Mouse (Mus musculus) adrenal gland, adult 18-20 months (tissue): ENCODE measurements at regions not wholly inside any gene's neighbourhood (a gene's known extent, or its start where the extent isn't known, plus 50 kb on each side); places are given as distances from the start of the nearest gene placed in this dataset.

Experiments
- DNase-seq, 2 experiments: peaks; one replicate each; pipeline ENCODE4 v3.0.0; 2021 to 2022; ENCODE audit warnings: low spot score in 2 of 2

- DNase-seq = no peak
Measured at GRCm38 (mm10) chr17:87501098-87501497, 54.4 kb upstream of the Calm2 start.

- no peak for DNase-seq
Measured at GRCm38 (mm10) chr17:87501687-87502387, 55.1 kb upstream of the Calm2 start.

- DNase-seq = no peak
Measured at GRCm38 (mm10) chr17:87502388-87503369, 55.9 kb upstream of the Calm2 start.

GRCm38 (mm10) chr17:87503491-87503890 is 56.8 kb upstream of the Calm2 start:
- DNase-seq = no peak

GRCm38 (mm10) chr17:87504960-87505681 is 58.4 kb upstream of the Calm2 start:
- DNase-seq = no peak

GRCm38 (mm10) chr17:87507848-87508247 is 61.1 kb upstream of the Calm2 start:
- no peak for DNase-seq

- DNase-seq = no peak
Measured at GRCm38 (mm10) chr17:87508582-87509253, 62.0 kb upstream of the Calm2 start.

GRCm38 (mm10) chr17:87512000-87512611 is 65.4 kb upstream of the Calm2 start:
- no peak for DNase-seq

GRCm38 (mm10) chr17:87513822-87514221 is 67.1 kb upstream of the Calm2 start:
- DNase-seq = no peak

GRCm38 (mm10) chr17:87514366-87515126 is 67.8 kb upstream of the Calm2 start:
- no peak for DNase-seq

GRCm38 (mm10) chr17:87517258-87517657 is 70.5 kb upstream of the Calm2 start:
- no peak for DNase-seq

GRCm38 (mm10) chr17:87519454-87519853 is 72.7 kb upstream of the Calm2 start:
- no peak for DNase-seq

- DNase-seq = no peak
Measured at GRCm38 (mm10) chr17:87520841-87521240, 74.1 kb upstream of the Calm2 start.

GRCm38 (mm10) chr17:87521622-87522151 is 75.0 kb upstream of the Calm2 start:
- DNase-seq = no peak

GRCm38 (mm10) chr17:87522500-87523091 is 75.9 kb upstream of the Calm2 start:
- DNase-seq = no peak

- DNase-seq = no peak
Measured at GRCm38 (mm10) chr17:87523643-87524042, 76.9 kb upstream of the Calm2 start.

- no peak for DNase-seq
Measured at GRCm38 (mm10) chr17:87527174-87527573, 80.4 kb upstream of the Calm2 start.

- DNase-seq = peak; percentile 92 to 95
Measured at GRCm38 (mm10) chr17:87530162-87530817, 83.6 kb upstream of the Calm2 start.
